Mouse (Mus musculus): ENCODE results near the gene Gm45623.

The Gm45623 gene

GRCm38 (mm10) chr13:56751774-56752173 lies 1.9 kb downstream of the Gm45623 start:
- no peak for DNase-seq

DNA sequence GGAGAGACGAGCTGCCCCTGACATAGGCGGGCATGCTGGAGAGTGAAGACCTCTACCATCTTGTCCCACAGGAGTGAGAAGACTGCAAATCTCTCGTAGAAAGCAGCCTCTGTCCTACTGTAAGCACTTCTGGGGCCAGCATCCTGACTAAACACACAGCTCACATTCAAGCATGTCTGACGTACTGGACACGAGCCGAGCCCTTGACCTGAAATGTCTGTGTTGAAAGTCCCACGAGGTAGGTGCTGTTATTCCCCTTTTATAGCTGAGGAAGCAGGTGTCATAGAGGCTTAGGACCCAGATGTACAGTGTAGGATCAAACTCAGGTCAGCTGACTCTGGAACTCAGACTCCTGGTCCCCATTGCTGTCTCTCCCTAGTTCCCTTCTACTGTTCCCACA lies 4.2 kb downstream of the Gm45623 start:
- no peak for DNase-seq

DNA sequence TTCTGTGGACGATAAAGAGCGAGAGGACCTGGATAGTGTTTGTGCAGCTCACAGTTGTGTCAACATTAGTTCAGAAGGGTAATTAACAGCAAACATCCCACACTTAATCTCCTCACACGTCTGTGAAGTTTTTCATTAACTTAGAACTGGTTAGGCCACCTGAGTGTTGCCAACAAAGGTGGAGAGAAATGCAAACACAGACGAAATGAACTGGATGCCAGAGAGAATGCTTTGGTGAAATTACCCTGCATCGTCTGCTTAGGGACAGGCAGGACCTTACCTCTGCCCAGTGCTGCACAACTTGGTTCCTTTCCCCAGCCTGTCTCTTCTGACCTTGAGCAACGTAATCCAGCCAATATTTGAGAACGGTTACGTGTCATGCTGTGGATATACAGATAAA lies 6.1 kb downstream of the Gm45623 start:
- peak; percentile 41 to 75 for DNase-seq

- DNase-seq = peak in 1 of 2 experiments; percentile 35
Measured at GRCm38 (mm10) chr13:56746739-56747532, 6.7 kb downstream of the Gm45623 start.

DNA sequence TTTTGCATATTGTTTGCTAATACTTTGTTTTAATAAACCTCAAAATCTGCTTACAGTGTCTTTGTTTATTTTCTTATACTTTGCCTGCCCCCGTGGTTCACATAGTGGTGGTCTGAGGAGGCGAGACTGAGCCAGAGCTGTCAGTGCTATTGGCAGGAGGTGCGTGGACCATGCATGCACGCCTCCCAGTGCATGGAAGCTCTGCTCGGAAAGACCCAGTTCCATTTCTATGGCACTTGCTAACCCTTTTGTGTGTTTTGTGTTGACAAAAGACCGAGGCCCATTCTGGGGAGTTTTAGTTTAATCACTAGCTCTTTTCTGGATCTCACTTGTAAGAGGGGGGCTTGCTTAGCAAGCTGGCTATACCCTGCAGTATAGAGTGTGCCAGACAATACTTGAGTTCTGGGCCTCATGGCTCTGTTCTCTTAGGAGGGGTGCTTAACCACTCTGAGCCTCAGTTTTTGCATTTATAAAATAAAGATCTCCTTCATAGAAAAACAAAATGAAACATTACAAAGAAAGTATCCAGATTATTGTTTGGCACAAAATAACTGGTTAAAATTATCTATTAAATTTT lies 11.2 kb downstream of the Gm45623 start:
- DNase-seq = no peak

DNA sequence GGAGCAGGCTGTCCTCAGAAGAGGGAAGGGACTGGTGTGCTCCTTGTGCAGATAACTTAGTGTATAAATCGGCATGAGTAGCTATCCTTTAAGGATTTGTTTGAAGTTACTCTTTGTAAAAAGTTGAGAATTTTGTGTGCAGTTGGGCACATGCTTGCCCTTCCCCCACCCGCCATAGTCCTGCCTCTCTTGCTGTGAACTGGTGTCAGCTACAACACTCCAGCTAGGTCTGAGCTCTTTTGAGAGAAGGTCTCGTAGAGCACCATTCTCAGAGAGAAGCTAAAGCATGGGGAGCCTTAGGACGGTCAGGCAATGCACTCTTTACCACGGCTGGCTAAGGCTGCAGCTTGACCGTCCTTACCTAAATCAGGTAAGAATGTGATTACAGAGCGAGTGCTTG lies 11.9 kb downstream of the Gm45623 start:
- no peak for DNase-seq

DNA sequence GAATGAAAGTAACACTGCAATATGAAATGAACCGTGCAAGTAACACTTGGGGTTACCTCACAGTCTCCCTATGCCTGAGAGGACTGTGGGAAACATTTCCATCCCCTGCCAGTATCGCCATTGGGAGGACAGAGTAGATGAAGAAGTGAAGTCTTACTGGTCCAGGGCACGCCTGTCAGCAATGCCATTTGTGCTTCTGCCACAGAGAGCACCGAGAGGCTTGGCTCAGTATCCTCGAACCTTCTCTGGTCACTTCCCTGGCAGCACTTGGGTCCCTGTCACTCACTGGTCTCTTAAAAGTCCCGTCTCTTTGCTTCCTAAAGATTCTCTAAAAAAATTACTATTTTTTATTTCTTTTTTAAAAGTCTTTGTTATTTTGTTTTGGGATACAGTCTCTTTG lies 13.1 kb downstream of the Gm45623 start:
- DNase-seq = no peak

DNA sequence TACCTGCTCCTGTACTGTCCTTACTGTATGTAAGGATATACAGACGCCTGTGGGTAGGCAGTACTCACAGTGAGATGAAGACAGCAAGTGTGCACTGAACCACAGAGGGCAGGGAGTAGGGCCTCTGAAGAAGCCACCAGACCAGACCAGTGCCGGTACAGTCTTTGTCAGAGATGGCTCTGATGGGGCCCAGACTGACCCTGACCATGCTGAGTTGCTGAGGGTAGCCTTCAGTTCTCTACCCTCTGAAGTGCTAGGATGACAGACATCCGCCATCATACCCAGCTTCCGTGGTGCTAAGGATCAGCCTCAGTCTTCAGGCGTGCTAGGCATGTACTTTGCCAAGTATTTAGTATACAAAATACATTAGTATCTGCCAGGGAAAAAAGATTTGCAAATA lies 14.1 kb downstream of the Gm45623 start:
- DNase-seq = no peak

GRCm38 (mm10) chr13:56735212-56735875 lies 18.3 kb downstream of the Gm45623 start:
- peak in 1 of 2 experiments; percentile 27 for DNase-seq

DNA sequence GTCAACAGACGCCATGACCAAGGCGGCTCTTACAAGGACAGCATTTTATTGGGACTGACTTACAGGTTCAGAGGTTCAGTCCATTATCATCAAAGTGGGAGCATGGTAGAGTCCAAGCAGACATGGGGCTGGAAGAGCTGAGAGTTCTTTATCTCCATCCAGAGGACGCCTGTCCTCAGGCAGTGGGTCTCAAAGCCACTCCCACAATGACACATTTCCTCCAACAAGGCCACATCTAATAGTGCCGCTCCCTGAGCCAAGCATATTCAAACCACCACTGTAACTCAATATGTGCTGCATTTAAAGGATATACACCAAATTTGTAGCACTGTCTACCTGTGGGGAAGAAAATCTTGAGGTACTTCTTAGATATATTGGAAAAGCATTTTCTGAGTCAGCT lies 19.0 kb downstream of the Gm45623 start:
- DNase-seq = no peak

DNA sequence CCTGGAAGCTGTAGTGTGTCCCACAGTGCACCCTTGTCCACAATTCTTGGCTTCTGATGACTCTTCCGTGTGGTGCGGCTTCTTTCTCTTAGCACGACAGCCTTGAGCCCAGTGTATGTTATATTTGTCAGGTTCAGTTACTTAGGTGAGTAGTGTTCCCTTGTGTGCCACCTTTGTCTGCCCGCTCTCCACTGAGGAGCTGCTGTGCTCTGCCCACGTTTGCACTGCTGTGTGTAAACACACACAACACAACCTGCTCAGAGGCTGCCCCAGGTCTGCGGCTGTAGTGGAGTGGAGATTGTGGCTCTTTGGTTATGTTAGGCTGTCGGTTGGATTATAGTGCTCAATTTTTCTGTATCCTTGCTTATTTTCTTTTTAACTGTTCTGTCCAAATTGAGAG lies 24.6 kb downstream of the Gm45623 start:
- no peak for DNase-seq

DNA sequence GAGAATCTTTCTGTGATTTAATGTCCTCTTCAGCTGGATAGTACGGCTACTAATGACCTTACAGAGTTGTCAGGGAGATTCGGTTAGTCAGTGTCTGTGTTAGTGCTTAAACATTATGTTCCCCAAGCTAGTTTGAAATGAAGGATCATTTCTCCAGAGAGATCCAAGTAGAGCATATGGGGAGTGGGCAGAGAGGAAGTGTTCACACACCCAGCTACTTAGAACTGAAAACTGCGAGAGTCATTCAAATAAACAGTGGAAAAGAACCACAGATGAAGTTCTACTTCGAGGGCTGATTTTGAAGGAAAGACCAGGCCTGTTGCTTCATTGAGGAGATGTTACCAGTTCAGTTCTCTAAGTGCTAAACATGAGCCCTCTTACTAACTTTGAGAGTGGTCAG lies 27.1 kb downstream of the Gm45623 start:
- no peak for DNase-seq

DNA sequence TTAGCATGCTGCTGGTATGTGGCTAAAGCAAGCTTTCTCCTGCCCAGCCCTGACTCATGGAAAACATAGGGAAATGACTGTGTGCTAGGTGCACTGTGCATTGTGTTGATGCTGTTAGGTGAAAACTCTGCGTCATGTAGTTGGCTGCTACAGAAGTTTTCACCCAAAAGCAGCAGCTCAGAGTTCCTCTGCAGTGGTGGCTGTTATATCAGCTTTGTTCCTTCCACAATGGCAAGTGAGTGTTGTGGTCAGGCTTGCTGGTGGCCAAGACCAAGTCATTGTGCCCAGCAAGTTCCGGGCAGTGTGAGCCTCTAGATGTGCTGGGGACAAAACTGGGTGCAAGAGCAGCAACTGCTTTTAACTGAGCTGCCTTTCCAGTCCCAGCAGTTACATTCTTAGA lies 41.4 kb downstream of the Gm45623 start:
- no peak for DNase-seq

- no peak for DNase-seq
Measured at GRCm38 (mm10) chr13:56710620-56711019, 43.0 kb downstream of the Gm45623 start.

DNA sequence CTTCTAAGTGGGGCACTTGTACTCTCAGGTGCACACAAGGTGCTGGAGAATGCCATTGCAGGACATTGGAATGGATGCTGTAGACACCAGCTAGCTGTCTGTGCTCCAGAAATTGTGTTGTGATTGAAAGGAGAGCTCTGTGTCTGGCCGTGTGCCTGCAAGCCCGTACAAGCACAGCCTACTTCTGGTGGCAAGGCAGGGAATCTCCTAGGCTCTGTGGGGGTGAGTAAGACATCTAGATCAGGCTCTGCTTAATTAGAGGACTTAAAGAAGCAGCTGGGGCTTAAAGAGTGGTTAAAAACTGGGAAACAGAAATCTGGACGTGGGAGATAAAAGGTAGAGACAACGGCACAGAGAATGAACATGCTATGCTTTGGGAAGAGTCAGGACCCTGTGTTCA lies 46.0 kb downstream of the Gm45623 start:
- no peak for DNase-seq

DNA sequence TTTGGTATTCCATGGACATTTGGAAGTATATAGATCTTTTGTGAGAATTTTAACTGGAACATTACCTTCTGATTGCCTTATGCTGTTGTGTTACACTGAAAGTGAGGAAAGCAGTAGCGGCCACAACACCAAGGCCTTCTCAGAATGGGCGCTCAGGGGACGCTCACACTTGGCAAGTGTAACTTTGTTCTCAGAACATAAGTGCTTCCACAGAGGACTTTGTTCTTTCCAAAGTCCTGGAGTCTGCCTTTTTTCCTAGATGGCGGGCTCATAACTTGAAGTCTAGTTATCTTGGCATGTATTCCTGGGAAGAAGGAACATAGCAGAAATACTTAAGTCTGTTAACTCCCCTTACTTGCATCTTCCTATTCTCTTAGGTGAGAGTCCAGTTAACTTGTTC lies 46.5 kb downstream of the Gm45623 start:
- peak; percentile 65 to 80 for DNase-seq

DNA sequence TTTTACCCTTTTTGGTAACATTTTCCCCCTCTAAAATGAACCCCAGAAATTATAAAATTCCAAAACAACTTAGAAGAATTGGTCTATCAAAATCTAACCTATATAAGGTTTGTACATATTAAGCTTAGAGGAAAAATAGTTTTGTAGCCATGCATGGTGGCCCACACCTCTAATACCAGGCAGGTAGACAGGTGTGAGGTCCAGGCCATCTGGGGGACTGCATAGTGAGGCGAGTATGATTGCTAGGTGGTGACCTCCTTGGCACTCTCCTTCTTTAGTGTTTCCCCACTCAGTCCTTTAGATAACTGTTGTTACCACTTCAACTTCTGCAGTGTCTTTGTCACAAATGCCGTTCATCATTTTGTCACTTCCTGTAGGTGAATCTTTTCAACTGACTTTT lies 49.0 kb downstream of the Gm45623 start:
- DNase-seq = no peak

DNA sequence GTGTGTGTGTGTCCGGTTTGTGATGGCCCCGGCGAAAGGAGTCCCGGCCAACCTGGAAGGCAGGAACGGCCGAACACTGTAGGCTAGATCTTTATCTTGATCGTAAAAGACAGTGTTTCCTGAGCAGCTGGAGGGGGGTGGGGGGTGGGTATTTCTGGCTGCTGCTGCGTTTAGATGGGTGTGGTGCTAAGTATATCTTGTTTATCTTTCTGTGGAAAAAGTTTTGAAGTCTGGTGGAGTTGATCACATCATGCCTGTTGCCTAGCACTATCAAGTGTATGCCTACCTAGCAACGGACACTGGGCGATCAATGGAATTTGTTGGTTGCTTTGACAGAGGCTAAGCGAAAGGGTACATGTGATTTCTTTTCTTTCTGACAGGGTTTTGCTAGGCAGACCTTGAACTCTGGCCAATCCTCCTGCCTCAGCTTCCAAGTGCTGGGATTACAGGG lies 49.7 kb downstream of the Gm45623 start:
- no peak for DNase-seq

GRCm38 (mm10) chr13:56703222-56703870 lies 50.3 kb downstream of the Gm45623 start:
- DNase-seq = peak; percentile 81

DNA sequence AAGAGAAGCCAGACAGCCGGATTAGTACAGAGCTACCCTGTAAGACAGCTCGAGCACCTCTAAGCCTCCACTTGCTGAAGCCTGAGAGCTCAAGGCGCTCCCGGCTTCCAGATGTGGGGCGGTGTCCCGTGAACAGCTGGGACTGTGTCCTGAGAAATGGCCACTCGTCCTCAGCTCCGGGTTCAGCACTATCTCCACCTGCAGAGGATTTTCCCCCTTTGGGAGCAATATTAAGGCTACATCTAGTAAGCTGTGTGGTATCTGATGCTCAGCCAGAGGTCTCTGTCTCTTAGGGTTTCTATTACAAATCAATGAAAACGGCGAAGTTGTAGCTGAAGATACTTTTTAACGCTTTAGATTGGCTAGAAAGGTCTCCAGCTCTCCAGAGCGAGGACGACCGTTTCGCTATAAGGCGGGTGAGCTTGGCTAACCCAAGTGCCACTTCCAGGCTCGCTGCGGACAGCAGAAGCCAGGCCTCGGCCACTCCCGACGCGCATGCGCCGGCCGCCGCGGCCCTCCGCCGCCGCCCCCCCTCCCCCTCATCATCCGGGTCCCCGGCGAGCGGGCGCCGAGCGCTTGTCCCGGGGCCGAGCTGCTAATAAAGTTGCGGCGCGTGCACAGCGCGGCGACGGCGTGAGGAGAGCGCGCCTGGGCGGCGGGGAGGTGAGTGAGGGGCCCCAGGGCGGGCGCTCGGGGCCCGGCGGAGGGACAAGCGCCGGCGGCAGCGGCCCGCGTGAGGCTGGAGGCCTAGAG lies 51.0 kb downstream of the Gm45623 start, which contains the start of gene Smad5:
TSS of gene Smad5 (plus strand) at position 542 of the 753 bp plus-strand sequence.
- peak; percentile 80 to 81 for DNase-seq
